Comparison of ENCODE assay signal across 8 mouse cellular contexts in genomic region chr12:80060809-80061208, GRCm38 (mm10). TPM values are rescaled to one million over a fixed set of nuclear protein-coding genes. Genes with fewer than 3 reads are reported as not detected.
DNase-seq lines count a peak whose midpoint lies in the region; ATAC-seq and TF ChIP-seq lines count a peak whose summit lies in the region.

No protein-coding gene starts in this region.

- H3K4me2 ChIP-seq in forebrain, embryonic 12.5 days = no peak overlapping the region
- H3K4me2 ChIP-seq in forebrain, postnatal 0 days (ENCODE audit: low read depth) = no peak overlapping the region
- no peak overlapping the region for H3K4me2 ChIP-seq in midbrain, embryonic 14.5 days (ENCODE audit: low read length)

- H3K4me3 ChIP-seq in forebrain, embryonic 12.5 days (replicated peaks) = no peak overlapping the region
- H3K4me3 ChIP-seq in forebrain, postnatal 0 days (ENCODE audit: low read depth, low read length) = no peak overlapping the region
- no peak overlapping the region for H3K4me3 ChIP-seq in midbrain, embryonic 14.5 days (replicated peaks; ENCODE audit: low read depth, low read length)

- H3K36me3 ChIP-seq in forebrain, embryonic 12.5 days (replicated peaks) = no peaks in the 10 kb centered on the region
- H3K36me3 ChIP-seq in forebrain, postnatal 0 days (ENCODE audit: insufficient read depth) = no peaks in the 10 kb centered on the region
- H3K36me3 ChIP-seq in midbrain, embryonic 14.5 days (ENCODE audit: control insufficient read depth, insufficient read depth, low read length) = no peaks in the 10 kb centered on the region

- no peaks in the 10 kb centered on the region for H3K9me3 ChIP-seq in forebrain, embryonic 12.5 days
- no peaks in the 10 kb centered on the region for H3K9me3 ChIP-seq in forebrain, postnatal 0 days (ENCODE audit: low read length)
- H3K9me3 ChIP-seq in midbrain, embryonic 14.5 days (ENCODE audit: control insufficient read depth, low read length) = no peaks in the 10 kb centered on the region

- peak overlapping the region; percentile 97 for H3K27ac ChIP-seq in forebrain, embryonic 12.5 days
- H3K27ac ChIP-seq in forebrain, postnatal 0 days (ENCODE audit: low read depth, low read length) = no peak overlapping the region
- peak overlapping the region; percentile 84 for H3K27ac ChIP-seq in midbrain, embryonic 14.5 days (replicated peaks; ENCODE audit: low read depth, low read length)

- WGBS in forebrain, embryonic 12.5 days = 75% methylated on average over 1 of the region's 1 CpGs
- 55% methylated on average over 1 of the region's 1 CpGs for WGBS in forebrain, postnatal 0 days
- 52% methylated on average over 1 of the region's 1 CpGs for WGBS in midbrain, embryonic 14.5 days

- ATAC-seq in forebrain, embryonic 12.5 days (ENCODE audit: low FRiP score) = no peak
- ATAC-seq in forebrain, postnatal 0 days = no peak
- ATAC-seq in granulocyte monocyte progenitor cell, adult 5-6 weeks (replicated peaks; ENCODE audit: poor library complexity, severe bottlenecking) = peak; percentile 47
- no peak for ATAC-seq in midbrain, embryonic 14.5 days (ENCODE audit: low FRiP score, low TSS enrichment)
- ATAC-seq in erythroid progenitor cell, adult 5-6 weeks (replicated peaks; ENCODE audit: low FRiP score, poor library complexity, severe bottlenecking) = no peak

- H3K27me3 ChIP-seq in forebrain, embryonic 12.5 days = no peaks in the 10 kb centered on the region
- H3K27me3 ChIP-seq in forebrain, postnatal 0 days (ENCODE audit: insufficient read depth, low read length) = no peaks in the 10 kb centered on the region
- H3K27me3 ChIP-seq in midbrain, embryonic 14.5 days (ENCODE audit: control insufficient read depth, insufficient read depth, low read length) = no peaks in the 10 kb centered on the region

- no peak for DNase-seq in forebrain, postnatal 0 days
- peak; percentile 9 to 26 for DNase-seq in kidney, adult 8-10 months
- no peak for DNase-seq in midbrain, embryonic 14.5 days
- DNase-seq in cerebellum, postnatal 10 days = no peak
- DNase-seq in cerebellum, adult 8-10 months = no peak

- no peak for TF ChIP-seq CTCF in forebrain, postnatal 0 days (IDR thresholded peaks at IDR 0.05; ENCODE audit: low read depth)

- H3K4me1 ChIP-seq in forebrain, embryonic 12.5 days = peaks cover 64% of the 10 kb centered on the region
- H3K4me1 ChIP-seq in forebrain, postnatal 0 days (ENCODE audit: insufficient read depth) = peaks cover 26% of the 10 kb centered on the region; the same call in 1 of the 2 replicates
- peaks cover 42% of the 10 kb centered on the region for H3K4me1 ChIP-seq in midbrain, embryonic 14.5 days (ENCODE audit: control insufficient read depth, insufficient read depth, low read length)

- H3K9ac ChIP-seq in forebrain, embryonic 12.5 days = no peak overlapping the region
- H3K9ac ChIP-seq in forebrain, postnatal 0 days = no peak overlapping the region
- no peak overlapping the region for H3K9ac ChIP-seq in midbrain, embryonic 14.5 days (replicated peaks; ENCODE audit: low read length)

RNA-seq across cellular contexts. Expression of gene Zfp36l1, which starts 52.0 kb away (rescaled TPM):
- 91.5 and 96.5 TPM in 2 replicates for polyA plus RNA-seq in forebrain, embryonic 12.5 days (2016; fragmentation: Nextera tagmentation; extraction: Ambion mirVana)
- 15.3 and 24.1 TPM in 2 replicates for total RNA-seq in forebrain, postnatal 0 days (2014; rRNA removed)
- 37.0 and 43.8 TPM in 2 replicates for polyA plus RNA-seq in forebrain, postnatal 0 days (2015; fragmentation: Nextera tagmentation; extraction: Ambion mirVana)
- 1.9 and 8.5 TPM in 2 replicates for total RNA-seq in granulocyte monocyte progenitor cell, adult 5-6 weeks (2014; fragmentation: Nextera tagmentation)
- total RNA-seq in granulocyte monocyte progenitor cell, adult 5-6 weeks (2017) = 0.36 and 0.56 TPM in 2 replicates
- polyA plus RNA-seq in midbrain, embryonic 14.5 days (2014; fragmentation: Nextera tagmentation; extraction: Ambion mirVana) = 32.3 and 52.3 TPM in 2 replicates
- 52.0 and 100 TPM in 2 replicates for total RNA-seq in erythroid progenitor cell, adult 5-6 weeks (2015; ENCODE audit: low replicate concordance)
- total RNA-seq in erythroid progenitor cell, adult 5-6 weeks (2017; ENCODE audit: low replicate concordance) = 5.8 and 9.2 TPM in 2 replicates

Comparison
In these comparisons a context has a peak if more than half of its experiments do, and no peak if none do; other contexts are left out.
1. DNase-seq: peak in kidney, adult 8-10 months (2 of 2); none in forebrain, postnatal 0 days (single experiment), midbrain, embryonic 14.5 days (single experiment), cerebellum, postnatal 10 days (0 of 2) and cerebellum, adult 8-10 months (single experiment).